Mouse (Mus musculus) kidney, embryonic 15.5 days (tissue): ENCODE measurements at regions not wholly inside any gene's neighbourhood (a gene's known extent, or its start where the extent isn't known, plus 50 kb on each side); places are given as distances from the start of the nearest gene placed in this dataset.

ENCODE experiments used
- ATAC-seq: fragments of 200-750 bp; cut with Nextera tagmentation; replicated peaks from 2 replicates; pipeline ENCODE4 v1.8.0; 2017; ENCODE audit warnings: moderate TSS enrichment; ENCODE audit not compliant: low FRiP score
- H3K27ac ChIP-seq: fragments of 300-500 bp; sonication (generic); 2 replicates; pipeline ENCODE4 v1.5.1; 2015; ENCODE audit warnings: mild to moderate bottlenecking, inconsistent platforms
- H3K27me3 ChIP-seq: fragments of 300-500 bp; sonication (generic); 2 replicates; pipeline ENCODE4 v1.6.1; 2015; ENCODE audit warnings: inconsistent platforms
- H3K36me3 ChIP-seq: fragments of 300-500 bp; sonication (generic); 2 replicates; pipeline ENCODE4 v1.6.1; 2015; ENCODE audit warnings: inconsistent platforms
- H3K4me1 ChIP-seq: fragments of 300-500 bp; sonication (generic); 2 replicates; pipeline ENCODE4 v1.6.1; 2015; ENCODE audit warnings: inconsistent platforms
- H3K4me2 ChIP-seq: fragments of 300-500 bp; sonication (generic); 2 replicates; pipeline ENCODE4 v1.6.1; 2015; ENCODE audit warnings: moderate library complexity, mild to moderate bottlenecking, inconsistent platforms
- H3K4me3 ChIP-seq: fragments of 300-500 bp; sonication (generic); replicated peaks from 2 replicates; pipeline ENCODE4 v1.5.1; 2015; ENCODE audit warnings: mild to moderate bottlenecking, inconsistent platforms
- H3K9ac ChIP-seq: fragments of 300-500 bp; sonication (generic); 2 replicates; pipeline ENCODE4 v1.6.1; 2015; ENCODE audit warnings: mild to moderate bottlenecking, inconsistent platforms
- H3K9me3 ChIP-seq: fragments of 300-500 bp; sonication (generic); replicated peaks from 2 replicates; pipeline ENCODE4 v1.6.1; 2016; ENCODE audit warnings: inconsistent platforms
- WGBS: fragments of 180-500 bp; shearing (Covaris S2); methylation state at CpG from one replicate; pipeline ENCODE4 v1.1.7; 2015; ENCODE audit warnings: mixed read lengths; 5-methylcytosine and 5-hydroxymethylcytosine counted together

DNA sequence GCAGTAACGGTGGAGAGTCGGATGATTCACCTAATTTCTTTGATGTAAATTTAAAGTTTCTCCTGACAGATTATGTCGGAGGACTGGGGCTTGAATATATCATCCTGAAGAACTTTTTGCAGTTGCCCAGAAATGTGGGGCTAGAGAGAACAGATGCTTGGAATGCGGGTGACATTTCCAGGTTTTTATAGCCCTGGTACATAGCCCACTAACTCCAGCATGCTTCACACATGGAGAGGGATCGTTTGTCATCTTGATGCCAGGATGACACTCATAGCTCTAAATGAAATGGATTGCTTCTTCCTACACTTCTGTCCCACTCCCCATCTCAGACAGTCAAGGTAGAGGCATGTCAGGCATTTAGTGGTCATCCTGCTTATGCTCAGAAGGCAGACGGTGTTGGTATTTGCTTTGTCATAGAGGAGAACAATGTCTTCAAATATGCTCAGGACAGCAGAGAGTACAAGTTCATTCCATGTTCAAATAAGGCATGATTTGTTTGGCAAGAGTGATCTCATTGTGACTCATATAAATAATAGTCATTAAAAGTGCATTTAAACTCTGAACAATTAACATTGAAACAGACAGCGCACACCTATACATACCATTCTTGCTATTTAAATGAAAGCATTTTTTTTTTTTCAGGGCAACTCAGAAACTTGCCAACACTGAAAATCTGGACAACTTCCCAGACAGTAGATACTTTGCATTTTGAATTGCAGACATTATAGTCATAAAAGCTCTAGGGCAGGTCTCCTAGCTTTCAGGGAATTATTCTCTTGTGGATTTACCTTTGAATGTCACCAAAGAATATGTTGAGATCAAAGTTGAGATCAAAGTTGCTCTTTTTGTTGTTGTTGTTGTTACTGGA, 171.7 kb upstream of the Ptbp2 start:
- Histone ChIP-seq H3K9ac (no peak overlapping the region), H3K4me2 (no peak overlapping the region), H3K4me3 (no peak overlapping the region), H3K4me1 (no peaks in the 10 kb centered on the region), H3K9me3 (no peaks in the 10 kb centered on the region), H3K36me3 (no peaks in the 10 kb centered on the region), H3K27me3 (no peaks in the 10 kb centered on the region), H3K27ac (no peak overlapping the region)
- no peak for ATAC-seq
- WGBS = 67% methylated on average over 7 of the region's 7 CpGs

DNA sequence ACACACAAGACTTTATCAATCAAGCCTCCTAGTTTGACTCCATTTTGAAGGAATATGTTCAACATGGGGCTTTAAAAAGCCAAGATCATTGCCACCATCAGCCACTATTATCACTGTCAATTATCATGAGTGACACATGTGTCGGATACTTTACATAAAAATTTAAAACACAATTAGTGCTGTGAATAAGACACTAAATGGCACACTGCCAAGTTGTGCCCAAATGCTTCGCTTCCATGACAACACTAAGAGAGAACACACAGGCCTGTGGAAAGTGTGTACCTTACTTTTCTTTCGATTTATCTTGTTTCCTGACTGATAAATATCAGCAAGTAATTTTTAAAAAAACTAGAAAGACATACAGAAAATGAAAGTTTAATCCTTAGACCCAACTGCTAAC, 166.5 kb upstream of the Ptbp2 start:
- 79% methylated on average over 3 of the region's 3 CpGs for WGBS
- no peaks in the 10 kb centered on the region for H3K9me3 ChIP-seq
- H3K4me3 ChIP-seq = no peak overlapping the region
- no peak overlapping the region for H3K4me2 ChIP-seq
- ATAC-seq = no peak
- H3K36me3 ChIP-seq = no peaks in the 10 kb centered on the region
- peaks cover 43% of the 10 kb centered on the region for H3K4me1 ChIP-seq
- H3K27me3 ChIP-seq = no peaks in the 10 kb centered on the region
- no peak overlapping the region for H3K9ac ChIP-seq
- no peak overlapping the region for H3K27ac ChIP-seq

- Histone ChIP-seq H3K4me3 (no peak overlapping the region), H3K9me3 (no peaks in the 10 kb centered on the region), H3K4me1 (peaks cover 43% of the 10 kb centered on the region), H3K36me3 (no peaks in the 10 kb centered on the region), H3K4me2 (peak overlapping the region; percentile 55), H3K27me3 (no peaks in the 10 kb centered on the region), H3K27ac (peak overlapping the region; percentile 69), H3K9ac (no peak overlapping the region)
- WGBS = 65% methylated on average over 2 of the region's 2 CpGs
- ATAC-seq = no peak
These were observed 165.8 kb upstream of the Ptbp2 start for GRCm38 (mm10) chr3:119950070-119950469.

GRCm38 (mm10) chr3:119949620-119950019, 165.4 kb upstream of the Ptbp2 start:
- WGBS = 7% methylated on average over 7 of the region's 7 CpGs
- peak overlapping the region; percentile 69 for H3K27ac ChIP-seq
- no peaks in the 10 kb centered on the region for H3K36me3 ChIP-seq
- H3K9me3 ChIP-seq = no peaks in the 10 kb centered on the region
- peak overlapping the region; percentile 55 for H3K4me2 ChIP-seq
- peak overlapping the region; percentile 30 for H3K4me3 ChIP-seq
- peaks cover 43% of the 10 kb centered on the region for H3K4me1 ChIP-seq
- ATAC-seq = peak; percentile 77
- no peak overlapping the region for H3K9ac ChIP-seq
- 0 out of 2 replicates have a peak, but pooled peaks cover 4% of the 10 kb centered on the region for H3K27me3 ChIP-seq

GRCm38 (mm10) chr3:119949041-119949470, 164.8 kb upstream of the Ptbp2 start:
- Histone ChIP-seq H3K9me3 (no peaks in the 10 kb centered on the region), H3K4me3 (peak overlapping the region; percentile 30), H3K27me3 (0 out of 2 replicates have a peak, but pooled peaks cover 5% of the 10 kb centered on the region), H3K4me1 (peaks cover 43% of the 10 kb centered on the region), H3K27ac (peak overlapping the region; percentile 69), H3K4me2 (peak overlapping the region; percentile 55), H3K9ac (no peak overlapping the region), H3K36me3 (no peaks in the 10 kb centered on the region)
- WGBS = 7% methylated on average over 17 of the region's 17 CpGs
- ATAC-seq = peak; percentile 86

DNA sequence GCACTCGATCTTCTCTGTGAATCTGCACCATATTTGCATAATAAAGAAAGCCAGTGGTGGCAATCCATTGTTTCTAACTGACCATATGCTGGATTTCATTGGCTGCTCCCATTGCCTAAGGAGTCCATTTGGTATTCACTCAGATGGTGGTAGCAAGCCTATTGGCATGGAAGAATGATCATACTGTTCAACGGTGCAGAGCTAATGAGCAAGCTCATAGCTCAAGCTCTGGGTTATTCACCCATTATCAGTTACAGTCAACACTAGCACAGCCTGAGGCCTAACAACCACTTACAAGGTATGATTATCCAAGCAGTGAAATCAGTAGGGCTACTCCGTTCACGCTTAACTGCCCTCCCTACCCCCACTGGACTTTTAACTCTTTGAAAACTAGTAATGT, 162.9 kb upstream of the Ptbp2 start:
- H3K4me2 ChIP-seq = no peak overlapping the region
- H3K27ac ChIP-seq = peak overlapping the region; percentile 70
- H3K27me3 ChIP-seq = 0 out of 2 replicates have a peak, but pooled peaks cover 5% of the 10 kb centered on the region
- H3K9me3 ChIP-seq = no peaks in the 10 kb centered on the region
- peaks cover 43% of the 10 kb centered on the region for H3K4me1 ChIP-seq
- WGBS = 43% methylated on average over 4 of the region's 4 CpGs
- ATAC-seq = peak; percentile 78
- H3K36me3 ChIP-seq = no peaks in the 10 kb centered on the region
- no peak overlapping the region for H3K4me3 ChIP-seq
- H3K9ac ChIP-seq = no peak overlapping the region

DNA sequence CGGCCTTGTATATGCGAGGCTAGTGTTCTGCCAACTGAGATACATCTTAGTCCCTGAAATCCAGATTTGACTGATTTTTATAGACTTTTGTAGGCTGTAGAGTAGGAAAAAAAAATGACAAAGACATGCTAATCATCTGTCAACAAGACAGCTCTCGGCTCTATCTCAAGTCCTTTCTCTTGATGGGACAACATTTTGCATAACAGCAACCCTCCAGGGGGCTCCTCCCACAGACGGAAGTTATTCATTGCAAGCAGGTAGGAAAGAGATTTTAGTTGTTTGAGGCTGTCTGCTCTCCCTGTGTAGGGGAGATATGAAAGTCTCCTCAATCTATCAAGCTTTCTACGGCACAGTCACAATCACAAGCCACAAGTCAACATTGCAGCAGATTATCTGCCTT, 159.8 kb upstream of the Ptbp2 start:
- H3K27me3 ChIP-seq = 0 out of 2 replicates have a peak, but pooled peaks cover 5% of the 10 kb centered on the region
- 65% methylated on average over 5 of the region's 5 CpGs for WGBS
- no peak overlapping the region for H3K4me2 ChIP-seq
- no peak for ATAC-seq
- H3K9me3 ChIP-seq = no peaks in the 10 kb centered on the region
- H3K9ac ChIP-seq = no peak overlapping the region
- H3K4me1 ChIP-seq = peaks cover 32% of the 10 kb centered on the region
- H3K27ac ChIP-seq = no peak overlapping the region
- no peaks in the 10 kb centered on the region for H3K36me3 ChIP-seq
- no peak overlapping the region for H3K4me3 ChIP-seq

DNA sequence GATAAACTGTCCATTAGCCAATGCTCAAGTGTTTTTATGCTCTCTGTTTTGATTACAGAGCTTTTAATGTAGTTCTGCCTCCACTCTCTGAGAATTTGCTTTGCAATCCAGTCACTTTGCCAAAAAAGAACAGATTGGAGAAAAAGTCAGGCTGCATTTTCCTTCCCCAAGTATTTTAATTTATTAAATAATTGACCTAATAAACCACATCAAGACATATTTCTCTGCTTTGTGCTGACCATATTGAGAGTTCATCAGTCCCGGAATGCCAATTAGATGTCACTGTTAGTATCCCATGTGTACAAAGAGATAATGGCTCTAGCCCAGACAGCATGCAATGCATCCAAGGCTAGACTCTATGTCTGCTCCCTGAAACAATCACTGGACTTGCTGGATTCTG, 154.8 kb upstream of the Ptbp2 start:
- no peak for ATAC-seq
- Histone ChIP-seq H3K9me3 (no peaks in the 10 kb centered on the region), H3K4me1 (no peaks in the 10 kb centered on the region), H3K36me3 (no peaks in the 10 kb centered on the region), H3K27ac (no peak overlapping the region), H3K9ac (no peak overlapping the region), H3K4me3 (no peak overlapping the region), H3K27me3 (no peaks in the 10 kb centered on the region), H3K4me2 (no peak overlapping the region)
- WGBS = 84% methylated on average over 1 of the region's 1 CpGs

DNA sequence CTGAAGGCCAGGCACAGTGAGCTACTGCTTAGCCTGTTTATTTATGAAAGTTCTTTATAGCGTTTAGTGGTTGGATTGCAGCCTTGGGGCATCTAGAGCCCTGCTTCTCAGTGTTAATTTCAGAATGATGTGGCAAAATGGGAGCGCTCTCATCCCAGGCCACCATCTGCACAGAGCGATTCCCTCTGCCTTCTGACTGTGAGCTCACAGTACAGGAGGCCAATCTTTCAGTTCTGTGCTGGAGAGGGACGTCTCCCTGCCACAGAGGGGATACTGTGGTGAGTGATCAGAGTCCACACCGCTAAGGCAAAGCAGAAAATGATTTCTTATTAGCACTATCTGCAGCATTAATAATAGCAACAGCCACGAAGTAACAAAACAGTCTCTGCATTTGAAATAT, 154.2 kb upstream of the Ptbp2 start:
- no peaks in the 10 kb centered on the region for H3K4me1 ChIP-seq
- H3K4me2 ChIP-seq = no peak overlapping the region
- WGBS = 62% methylated on average over 6 of the region's 6 CpGs
- no peaks in the 10 kb centered on the region for H3K27me3 ChIP-seq
- no peaks in the 10 kb centered on the region for H3K36me3 ChIP-seq
- no peak overlapping the region for H3K4me3 ChIP-seq
- no peaks in the 10 kb centered on the region for H3K9me3 ChIP-seq
- 0 out of 2 replicates have a peak, but pooled peaks have one; percentile 64 for ATAC-seq
- H3K27ac ChIP-seq = no peak overlapping the region
- H3K9ac ChIP-seq = no peak overlapping the region

GRCm38 (mm10) chr3:119936526-119936925, 152.3 kb upstream of the Ptbp2 start:
- Histone ChIP-seq H3K4me2 (no peak overlapping the region), H3K4me1 (no peaks in the 10 kb centered on the region), H3K27ac (no peak overlapping the region), H3K9ac (no peak overlapping the region), H3K27me3 (no peaks in the 10 kb centered on the region), H3K4me3 (no peak overlapping the region), H3K9me3 (no peaks in the 10 kb centered on the region), H3K36me3 (no peaks in the 10 kb centered on the region)
- WGBS = 86% methylated on average over 1 of the region's 1 CpGs
- ATAC-seq = no peak

DNA sequence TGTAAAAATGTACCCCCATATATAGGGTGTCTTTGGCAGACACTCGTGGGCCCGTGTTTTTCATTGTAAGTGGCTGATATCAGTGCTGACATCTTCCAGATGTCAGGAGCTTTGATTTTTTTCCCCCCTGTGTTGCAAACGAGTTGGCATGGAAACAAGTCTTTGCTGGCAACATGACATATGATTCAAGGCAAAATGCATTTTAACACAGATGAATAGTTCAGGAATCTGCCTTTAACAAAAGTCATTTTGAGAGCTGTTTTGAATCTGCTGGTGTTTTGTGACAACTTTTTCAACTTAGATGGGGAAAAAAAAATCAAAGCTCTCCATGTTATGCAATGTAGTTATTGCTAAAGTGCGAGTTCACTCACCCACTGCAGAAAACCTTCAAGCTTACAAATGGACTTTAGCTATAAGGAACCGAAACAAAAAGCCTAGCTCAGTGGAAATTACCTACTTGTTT, 148.8 kb upstream of the Ptbp2 start:
- Histone ChIP-seq H3K4me2 (no peak overlapping the region), H3K9ac (no peak overlapping the region), H3K27me3 (no peaks in the 10 kb centered on the region), H3K36me3 (no peaks in the 10 kb centered on the region), H3K4me3 (no peak overlapping the region), H3K9me3 (no peaks in the 10 kb centered on the region), H3K4me1 (no peaks in the 10 kb centered on the region), H3K27ac (no peak overlapping the region)
- no peak for ATAC-seq
- WGBS = 44% methylated on average over 5 of the region's 5 CpGs

GRCm38 (mm10) chr3:119928281-119928680, 144.0 kb upstream of the Ptbp2 start:
- ATAC-seq = no peak
- H3K27me3 ChIP-seq = no peaks in the 10 kb centered on the region
- H3K9me3 ChIP-seq = no peaks in the 10 kb centered on the region
- no peak overlapping the region for H3K4me3 ChIP-seq
- H3K36me3 ChIP-seq = no peaks in the 10 kb centered on the region
- no peak overlapping the region for H3K4me2 ChIP-seq
- 88% methylated on average over 2 of the region's 2 CpGs for WGBS
- no peaks in the 10 kb centered on the region for H3K4me1 ChIP-seq
- H3K9ac ChIP-seq = no peak overlapping the region
- H3K27ac ChIP-seq = no peak overlapping the region
